Mouse (Mus musculus): ENCODE measurements around the gene Spint5. TPM values are rescaled to one million over a fixed set of nuclear protein-coding genes. Genes with fewer than 3 reads are reported as not detected.

Gene Spint5
- total and polyA plus RNA-seq, 3 experiments: not detected

DNA sequence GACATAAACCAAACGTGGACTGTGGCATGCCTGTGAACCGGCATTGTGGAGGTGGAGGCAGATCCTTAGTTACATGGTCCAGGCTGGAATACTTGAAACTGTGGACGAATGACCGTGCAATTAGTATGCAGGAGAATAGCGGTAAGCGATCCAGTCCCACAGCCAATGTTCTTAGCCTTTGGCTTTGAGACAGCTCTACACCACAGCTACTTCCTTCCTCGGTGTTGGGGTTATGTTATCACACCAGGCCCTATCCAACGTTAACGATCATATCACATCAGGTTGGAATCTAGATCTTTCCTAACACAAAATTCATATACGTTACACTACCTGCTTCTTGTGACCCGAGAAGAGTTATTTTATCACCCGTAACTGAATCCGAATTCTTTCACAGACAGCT, 29.9 kb downstream of the Spint5 start:
- Histone ChIP-seq H3K4me1 (ENCODE audit: control insufficient read depth in 1 of 2, insufficient read depth in 2 of 2, low read length in 2 of 2) (peaks cover 7 to 24% of the 10 kb centered on the region in 2 experiments), H3K27me3 (ENCODE audit: control insufficient read depth in 1 of 2, insufficient read depth in 2 of 2, low read length in 2 of 2) (no peaks in the 10 kb centered on the region), H3K9me3 (replicated peaks; ENCODE audit: insufficient read depth, low read length) (no peaks in the 10 kb centered on the region), H3K4me3 (ENCODE audit: control insufficient read depth in 1 of 2, insufficient read depth in 1 of 2, low read depth in 2 of 2, low read length in 2 of 2) (peak overlapping the region; percentile 83 to 89), H3K36me3 (ENCODE audit: control insufficient read depth in 1 of 2, insufficient read depth in 2 of 2, low read length in 2 of 2) (peaks cover 4 to 13% of the 10 kb centered on the region in 2 experiments; a peak in 3 of 4 replicates), H3K9ac (ENCODE audit: control insufficient read depth, low read depth, low read length, poor library complexity, severe bottlenecking) (peak overlapping the region; percentile 67), H3K27ac (ENCODE audit: control insufficient read depth, low read depth, low read length) (peak overlapping the region; percentile 67), H3K79me2 (ENCODE audit: control insufficient read depth, insufficient read depth, low read length, poor library complexity) (peaks cover 18% of the 10 kb centered on the region)
- peak; percentile 56 for DNase-seq (ENCODE audit: low read depth, low spot score)
- TF ChIP-seq EP300 (IDR thresholded peaks at IDR 0.05; ENCODE audit: low read depth in 1 of 2, low read length in 2 of 2) (peak; percentile 3 to 12; a peak in 1 of 4 replicates), NRF1 (IDR thresholded peaks at IDR 0.05; ENCODE audit: insufficient read depth, low read depth, low read length, poor library complexity, severe bottlenecking) (no peak), GATA1 (IDR thresholded peaks at IDR 0.05; ENCODE audit: low read depth, low read length) (peak; percentile 74), KAT2A (conservative IDR thresholded peaks at IDR 0.05; ENCODE audit: low read depth, low read length) (no peak)

- Histone ChIP-seq H3K9ac (ENCODE audit: control insufficient read depth, low read depth, low read length, poor library complexity, severe bottlenecking) (peak within 1 kb of the TSS; percentile 90), H3K4me1 (ENCODE audit: control insufficient read depth in 1 of 2, insufficient read depth in 2 of 2, low read length in 2 of 2) (peaks cover 7 to 22% of the 10 kb centered on the region in 2 experiments), H3K9me3 (replicated peaks; ENCODE audit: insufficient read depth, low read length) (no peaks in the 10 kb centered on the region), H3K27ac (ENCODE audit: control insufficient read depth, low read depth, low read length) (peak within 1 kb of the TSS; percentile 67), H3K4me3 (ENCODE audit: control insufficient read depth in 1 of 2, insufficient read depth in 1 of 2, low read depth in 2 of 2, low read length in 2 of 2) (peak within 1 kb of the TSS; percentile 83 to 89), H3K79me2 (ENCODE audit: control insufficient read depth, insufficient read depth, low read length, poor library complexity) (peaks cover 18% of the 10 kb centered on the region), H3K36me3 (ENCODE audit: control insufficient read depth in 1 of 2, insufficient read depth in 2 of 2, low read length in 2 of 2) (peaks cover 7 to 13% of the 10 kb centered on the region in 2 experiments; a peak in 3 of 4 replicates), H3K27me3 (ENCODE audit: control insufficient read depth in 1 of 2, insufficient read depth in 2 of 2, low read length in 2 of 2) (no peaks in the 10 kb centered on the region)
- DNase-seq (ENCODE audit: low read depth, low spot score): peak; percentile 93
- TF ChIP-seq POLR2A (IDR thresholded peaks at IDR 0.05; ENCODE audit: control insufficient read depth in 1 of 2, insufficient read depth in 1 of 2, low read depth in 1 of 2, low read length in 2 of 2, poor library complexity in 1 of 2): peak; percentile 52 to 65; a peak in 3 of 4 replicates
- no peak for TF ChIP-seq ZMIZ1 (IDR thresholded peaks at IDR 0.05; ENCODE audit: low read depth, low read length)
- no peak for TF ChIP-seq ZNF384 (IDR thresholded peaks at IDR 0.05; ENCODE audit: low read depth, low read length)
- TF ChIP-seq MYC (IDR thresholded peaks at IDR 0.05; ENCODE audit: low read depth, low read length): no peak
- no peak for TF ChIP-seq GATA1 (IDR thresholded peaks at IDR 0.05; ENCODE audit: low read depth, low read length)
- no peak for TF ChIP-seq BHLHE40 (IDR thresholded peaks at IDR 0.05; ENCODE audit: borderline replicate concordance, low read depth, low read length)
- 0 out of 2 replicates have a peak, but pooled peaks have one; percentile 16 for TF ChIP-seq ETS1 (IDR thresholded peaks at IDR 0.05; ENCODE audit: low read depth, low read length)
- TF ChIP-seq SMC3 (IDR thresholded peaks at IDR 0.05; ENCODE audit: low read depth, low read length): no peak
- TF ChIP-seq ZC3H11A (IDR thresholded peaks at IDR 0.05; ENCODE audit: low read depth, low read length): no peak
- TF ChIP-seq E2F4 (IDR thresholded peaks at IDR 0.05; ENCODE audit: borderline replicate concordance, low read depth, low read length): no peak
- no peak; the same call in 1 of the 2 replicates for TF ChIP-seq MAZ (IDR thresholded peaks at IDR 0.05; ENCODE audit: low read depth, low read length)
- no peak for TF ChIP-seq USF2 (IDR thresholded peaks at IDR 0.05; ENCODE audit: borderline replicate concordance in 1 of 2, insufficient read depth in 1 of 2, low read depth in 1 of 2, low read length in 2 of 2)
- TF ChIP-seq CHD2 (IDR thresholded peaks at IDR 0.05; ENCODE audit: low read length): no peak
- TF ChIP-seq JUND (IDR thresholded peaks at IDR 0.05; ENCODE audit: low read depth, low read length): no peak
- 0 out of 6 replicates have a peak, but pooled peaks of 1 of the 3 experiments have one; percentile 3 for TF ChIP-seq CTCF (IDR thresholded peaks at IDR 0.05 in 2 of 3, conservative IDR thresholded peaks at IDR 0.05 in 1 of 3; ENCODE audit: control insufficient read depth in 1 of 3, insufficient read depth in 1 of 3, low read depth in 2 of 3, low read length in 3 of 3, poor library complexity in 1 of 3, severe bottlenecking in 1 of 3)
- TF ChIP-seq MAFK (IDR thresholded peaks at IDR 0.05; ENCODE audit: borderline replicate concordance, low read depth, low read length): no peak
- peak; percentile 95 for TF ChIP-seq MXI1 (IDR thresholded peaks at IDR 0.05; ENCODE audit: low read depth, low read length)
- no peak for TF ChIP-seq EP300 (IDR thresholded peaks at IDR 0.05; ENCODE audit: low read depth in 1 of 2, low read length in 2 of 2)
- peak; percentile 89 for TF ChIP-seq HCFC1 (IDR thresholded peaks at IDR 0.05; ENCODE audit: low read depth, low read length)
- TF ChIP-seq POLR2AphosphoS5 (IDR thresholded peaks at IDR 0.05; ENCODE audit: borderline replicate concordance, low read depth, low read length): no peak
- peak; percentile 97 for TF ChIP-seq SIN3A (IDR thresholded peaks at IDR 0.05; ENCODE audit: low read length)
- TF ChIP-seq KAT2A (conservative IDR thresholded peaks at IDR 0.05; ENCODE audit: low read depth, low read length): no peak; the same call in 1 of the 2 replicates
- no peak for TF ChIP-seq MAX (IDR thresholded peaks at IDR 0.05; ENCODE audit: low read length)
- peak; percentile 67 for TF ChIP-seq USF1 (IDR thresholded peaks at IDR 0.05; ENCODE audit: low read depth, low read length)
- 0 out of 2 replicates have a peak, but pooled peaks have one; percentile 8 for TF ChIP-seq TBP (IDR thresholded peaks at IDR 0.05; ENCODE audit: low read depth, low read length)
- no peak for TF ChIP-seq RCOR1 (IDR thresholded peaks at IDR 0.05; ENCODE audit: low read depth, low read length)
- no peak for TF ChIP-seq ZKSCAN1 (IDR thresholded peaks at IDR 0.05; ENCODE audit: low read depth, low read length)
- no peak for TF ChIP-seq MEF2A (IDR thresholded peaks at IDR 0.05; ENCODE audit: extremely low read depth, insufficient replicate concordance, low read depth, low read length, poor library complexity, severe bottlenecking)
Observed at GRCm38 (mm10) chr2:164745843-164746479, 30.9 kb downstream of the Spint5 start, which contains the start of the genes Wfdc3 and Dnttip1. Gene Wfdc3 (minus strand): TSS chr2:164745931. Gene Dnttip1 (plus strand): TSS chr2:164745983.

All from MEL (cell line).